Mouse (Mus musculus) embryonic fibroblast, embryonic 13.5 days (primary cell): ENCODE measurements at regions not wholly inside any gene's neighbourhood (a gene's known extent, or its start where the extent isn't known, plus 50 kb on each side); places are given as distances from the start of the nearest gene placed in this dataset.

Experiments
- CTCF ChIP-seq: IDR thresholded peaks from 2 replicates; pipeline ENCODE4 v1.5.1; 2011; ENCODE audit warnings: mild to moderate bottlenecking, control low read depth, low read length, moderate library complexity, borderline replicate concordance; ENCODE audit not compliant: insufficient read depth
- POLR2A ChIP-seq: IDR thresholded peaks from 2 replicates; pipeline ENCODE4 v1.6.1; 2011; ENCODE audit warnings: low read depth, mild to moderate bottlenecking, control low read depth, low read length, moderate library complexity

- TF ChIP-seq POLR2A (no peak), CTCF (peak; percentile 84)
These were observed 789.1 kb upstream of the Car8 start for GRCm38 (mm10) chr4:9027798-9028404.
